Mouse (Mus musculus): ENCODE results near the gene Hkdc1.

DNA sequence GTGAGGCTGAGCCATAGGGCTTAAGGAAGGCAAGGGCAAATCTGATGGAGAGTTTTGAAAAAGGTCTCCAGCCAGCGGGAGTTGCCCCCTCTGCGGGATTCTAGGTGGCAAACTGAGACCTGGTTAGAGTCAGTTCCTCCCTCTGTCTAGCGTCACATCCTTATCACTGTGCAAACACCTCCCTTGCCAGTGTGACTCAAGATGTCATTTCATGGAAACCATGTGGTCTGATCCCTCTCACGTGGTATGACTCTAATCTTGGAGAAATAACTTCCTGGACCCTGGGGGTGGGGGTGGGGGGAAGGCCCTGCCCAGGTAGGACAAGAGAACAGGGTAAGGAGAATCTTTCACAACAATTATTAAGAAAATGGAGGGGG lies 8.7 kb downstream of the Hkdc1 start:
- TF ChIP-seq MYOD1 (IDR thresholded peaks at IDR 0.05; ENCODE audit: control insufficient read depth, insufficient read length, low read depth) (no peak), MYOG (IDR thresholded peaks at IDR 0.05; ENCODE audit: control insufficient read depth, extremely low read depth, insufficient read length) (no peak), CTCF (IDR thresholded peaks at IDR 0.05; ENCODE audit: control insufficient read depth, insufficient read depth, insufficient read length) (no peak), USF1 (IDR thresholded peaks at IDR 0.05; ENCODE audit: low read depth) (peak; percentile 15), FOSL1 (IDR thresholded peaks at IDR 0.05; ENCODE audit: insufficient read depth, low read length, poor library complexity, severe bottlenecking) (no peak), MAX (IDR thresholded peaks at IDR 0.05) (no peak)
